Mouse (Mus musculus) midbrain, postnatal 0 days (tissue): Measurements from ENCODE around the gene Lenep. TPM values are rescaled to one million over a fixed set of nuclear protein-coding genes. Genes with fewer than 3 reads are reported as not detected.

Experiments used
- ATAC-seq: fragments of 200-750 bp; cut with Nextera tagmentation; 2 replicates; pipeline ENCODE4 v1.8.0; 2017; ENCODE audit warnings: moderate number of reproducible peaks, mild to moderate bottlenecking, moderate TSS enrichment, moderate library complexity; ENCODE audit not compliant: low FRiP score
- DNase-seq: peaks from one replicate; pipeline ENCODE4 v3.0.0-alpha.2; 2015; ENCODE audit warnings: low spot score
- H3K27ac ChIP-seq: fragments of 300-500 bp; sonication (generic); 2 replicates; pipeline ENCODE4 v1.5.1; 2014; ENCODE audit warnings: low read depth, mild to moderate bottlenecking, low read length, mixed read lengths
- H3K27me3 ChIP-seq: fragments of 300-500 bp; sonication (generic); 2 replicates; pipeline ENCODE4 v1.6.1; 2014; ENCODE audit warnings: low read length, control low read depth, mixed read lengths; ENCODE audit not compliant: insufficient read depth
- H3K36me3 ChIP-seq: fragments of 300-500 bp; sonication (generic); 2 replicates; pipeline ENCODE4 v1.6.1; 2014; ENCODE audit warnings: low read length, control low read depth, mixed read lengths; ENCODE audit not compliant: insufficient read depth
- H3K4me1 ChIP-seq: fragments of 300-500 bp; sonication (generic); 2 replicates; pipeline ENCODE4 v1.6.1; 2014; ENCODE audit warnings: mild to moderate bottlenecking, control low read depth, antibody characterized with exemption, low read length, mixed read lengths; ENCODE audit not compliant: insufficient read depth
- H3K4me2 ChIP-seq: fragments of 300-500 bp; sonication (generic); 2 replicates; pipeline ENCODE4 v1.6.1; 2014; ENCODE audit warnings: low read depth, mild to moderate bottlenecking, low read length, mixed read lengths; ENCODE audit not compliant: poor library complexity, severe bottlenecking
- H3K4me3 ChIP-seq: fragments of 300-500 bp; sonication (generic); 2 replicates; pipeline ENCODE4 v1.5.1; 2014; ENCODE audit warnings: low read depth, mild to moderate bottlenecking, low read length, moderate library complexity
- H3K9ac ChIP-seq: fragments of 300-500 bp; sonication (generic); replicated peaks from 2 replicates; pipeline ENCODE4 v1.6.1; 2014; ENCODE audit warnings: mild to moderate bottlenecking, low read length, moderate library complexity, mixed read lengths; ENCODE audit not compliant: poor library complexity, severe bottlenecking
- H3K9me3 ChIP-seq: fragments of 300-500 bp; sonication (generic); 2 replicates; pipeline ENCODE4 v1.6.1; 2016; ENCODE audit warnings: low read length, control low read depth
- CTCF ChIP-seq: IDR thresholded peaks from 2 replicates; pipeline ENCODE4 v1.5.1; 2016; ENCODE audit warnings: antibody characterized with exemption, mild to moderate bottlenecking
- WGBS: fragments of 180-500 bp; shearing (Covaris S2); extraction: QIAGEN DNeasy Blood & Tissue Kit; methylation state at CpG from one replicate; pipeline ENCODE4 v1.1.7; 2014; 5-methylcytosine and 5-hydroxymethylcytosine counted together
- polyA plus RNA-seq: library from polyadenylated mRNA; unstranded; fragments of >200 nt; fragmentation: Nextera tagmentation; extraction: Ambion mirVana; gene quantifications from 2 replicates; pipeline ENCODE4 v1.2.1, GENCODE M21; 2015
- total RNA-seq: library from RNA; depleted of rRNA; stranded (reverse); fragments of >200 nt; gene quantifications from 2 replicates; pipeline ENCODE4 v1.2.3, GENCODE M21; 2014; rRNA removed

Lenep gene
- total RNA-seq: 1.8 and 2.3 TPM in 2 replicates
- polyA plus RNA-seq: 0.27 TPM in 1 of 2 replicates, not detected in the other

GRCm38 (mm10) chr3:89402693-89403092 lies at the start of gene Lenep:
Lenep (minus strand) TSS chr3:89402793.
- Histone ChIP-seq H3K4me3 (no peak within 1 kb of the TSS), H3K27me3 (no peaks in the 10 kb centered on the region), H3K4me2 (no peak within 1 kb of the TSS), H3K9ac (no peak within 1 kb of the TSS), H3K9me3 (no peaks in the 10 kb centered on the region), H3K36me3 (peaks cover 23% of the 10 kb centered on the region), H3K27ac (no peak within 1 kb of the TSS), H3K4me1 (no peaks in the 10 kb centered on the region)
- DNase-seq (no peak), ATAC-seq (no peak)
- 58% methylated on average over 5 of the region's 5 CpGs for WGBS
- TF ChIP-seq CTCF: no peak

GRCm38 (mm10) chr3:89451916-89452315 lies 49.3 kb upstream of the Lenep start:
- Histone ChIP-seq H3K9me3 (no peaks in the 10 kb centered on the region), H3K27me3 (no peaks in the 10 kb centered on the region), H3K27ac (no peak overlapping the region), H3K4me1 (peaks cover 5% of the 10 kb centered on the region; the same call in 1 of the 2 replicates), H3K9ac (no peak overlapping the region), H3K4me3 (no peak overlapping the region), H3K36me3 (no peaks in the 10 kb centered on the region), H3K4me2 (no peak overlapping the region)
- TF ChIP-seq CTCF: no peak
- ATAC-seq: no peak
- DNase-seq: peak; percentile 32
- WGBS: 89% methylated on average over 1 of the region's 1 CpGs

GRCm38 (mm10) chr3:89449541-89449940 lies 46.9 kb upstream of the Lenep start:
- 37% methylated on average over 7 of the region's 7 CpGs for WGBS
- TF ChIP-seq CTCF: peak; percentile 79
- Histone ChIP-seq H3K9me3 (no peaks in the 10 kb centered on the region), H3K9ac (no peak overlapping the region), H3K27me3 (no peaks in the 10 kb centered on the region), H3K27ac (no peak overlapping the region), H3K4me1 (peaks cover 5% of the 10 kb centered on the region; the same call in 1 of the 2 replicates), H3K36me3 (no peaks in the 10 kb centered on the region), H3K4me2 (no peak overlapping the region), H3K4me3 (no peak overlapping the region)
- peak; percentile 80 for DNase-seq
- ATAC-seq: peak; percentile 64; the same call in 1 of the 2 replicates

GRCm38 (mm10) chr3:89448720-89449537 lies 46.3 kb upstream of the Lenep start:
- Histone ChIP-seq H3K4me1 (peaks cover 5% of the 10 kb centered on the region; the same call in 1 of the 2 replicates), H3K36me3 (no peaks in the 10 kb centered on the region), H3K4me2 (no peak overlapping the region), H3K27ac (no peak overlapping the region), H3K9ac (no peak overlapping the region), H3K9me3 (no peaks in the 10 kb centered on the region), H3K27me3 (no peaks in the 10 kb centered on the region), H3K4me3 (no peak overlapping the region)
- WGBS: 73% methylated on average over 13 of the region's 13 CpGs
- TF ChIP-seq CTCF: no peak
- DNase-seq (peak; percentile 34), ATAC-seq (0 out of 2 replicates have a peak, but pooled peaks have one; percentile 18)

- H3K9me3 ChIP-seq: no peaks in the 10 kb centered on the region
- H3K27ac ChIP-seq: no peak overlapping the region
- 98% methylated on average over 2 of the region's 2 CpGs for WGBS
- no peak overlapping the region for H3K4me2 ChIP-seq
- no peak for DNase-seq
- no peak overlapping the region for H3K4me3 ChIP-seq
- no peak for ATAC-seq
- TF ChIP-seq CTCF: no peak
- 0 out of 2 replicates have a peak, but pooled peaks cover 7% of the 10 kb centered on the region for H3K4me1 ChIP-seq
- no peaks in the 10 kb centered on the region for H3K27me3 ChIP-seq
- no peak overlapping the region for H3K9ac ChIP-seq
- no peaks in the 10 kb centered on the region for H3K36me3 ChIP-seq
These were observed 38.1 kb upstream of the Lenep start for GRCm38 (mm10) chr3:89440691-89441090.

GRCm38 (mm10) chr3:89437269-89437668 lies 34.7 kb upstream of the Lenep start:
- H3K27me3 ChIP-seq: no peaks in the 10 kb centered on the region
- H3K9me3 ChIP-seq: no peaks in the 10 kb centered on the region
- DNase-seq (peak; percentile 38), ATAC-seq (peak; percentile 55)
- peaks cover 23% of the 10 kb centered on the region for H3K36me3 ChIP-seq
- H3K9ac ChIP-seq: peak overlapping the region; percentile 29; the same call in 1 of the 2 replicates
- no peak for TF ChIP-seq CTCF
- H3K27ac ChIP-seq: peak overlapping the region; percentile 4; the same call in 1 of the 2 replicates
- H3K4me3 ChIP-seq: peak overlapping the region; percentile 16; the same call in 1 of the 2 replicates
- 15% methylated on average over 5 of the region's 5 CpGs for WGBS
- H3K4me1 ChIP-seq: 0 out of 2 replicates have a peak, but pooled peaks cover 7% of the 10 kb centered on the region
- H3K4me2 ChIP-seq: peak overlapping the region; percentile 38
